In genomic region chr14:13620531-13620930, GRCm38 (mm10) we compare ENCODE assay signal across 27 mouse cellular contexts. TPM values are rescaled to one million over a fixed set of nuclear protein-coding genes. Genes with fewer than 3 reads are reported as not detected.
DNase-seq lines count a peak whose midpoint lies in the region; ATAC-seq lines count a peak whose summit lies in the region.
"Had no signal": no experiment of that assay in that cellular context is flagged by ENCODE, and none has a peak within 500 bp of the region (broad histone marks: within the 10 kb centered on the region; RNA-seq: fewer than 3 reads in every experiment).

No protein-coding gene starts in this region.

- peak; percentile 15 for DNase-seq in forebrain, embryonic 10.5 days (ENCODE audit: extremely low spot score, low spot score)
- no peak for DNase-seq in kidney, adult 11 months
- DNase-seq in embryo, embryonic 10.5 days (ENCODE audit: low spot score), result peak; percentile 54
- DNase-seq in limb, embryonic 11.5 days (ENCODE audit: low spot score), result peak; percentile 45
- DNase-seq in right cerebral cortex, adult 2 months (ENCODE audit: low spot score in 2 of 2), result no peak
- DNase-seq: adrenal gland, adult 8-10 months; cerebellum, adult 9-10 months; forebrain, postnatal 0 days; heart, adult 2 months; heart, postnatal 10 days; layer of hippocampus, adult 9-11 months; lung, postnatal 36 days; thymus, adult 2 months; thymus, postnatal 4 days had no signal

- H3K36me3 ChIP-seq in forebrain, embryonic 10.5 days (replicated peaks), result no peaks in the 10 kb centered on the region
- H3K36me3 ChIP-seq in forebrain, embryonic 16.5 days (ENCODE audit: control insufficient read depth, insufficient read depth), result no peaks in the 10 kb centered on the region
- H3K36me3 ChIP-seq in kidney, embryonic 16.5 days (ENCODE audit: insufficient read depth, low read length), result no peaks in the 10 kb centered on the region
- no peaks in the 10 kb centered on the region for H3K36me3 ChIP-seq in limb, embryonic 11.5 days (ENCODE audit: control insufficient read depth, insufficient read depth, low read length)
- H3K36me3 ChIP-seq: embryonic facial prominence, embryonic 12.5 days; G1E; heart, embryonic 13.5 days; limb, embryonic 13.5 days; lung, embryonic 15.5 days; midbrain, embryonic 13.5 days had no signal

- 54% methylated on average over 2 of the region's 2 CpGs for WGBS in forebrain, embryonic 10.5 days
- WGBS in forebrain, embryonic 16.5 days, result 68% methylated on average over 2 of the region's 2 CpGs
- WGBS in kidney, embryonic 16.5 days, result 25% methylated on average over 2 of the region's 2 CpGs
- WGBS in limb, embryonic 11.5 days, result 5% methylated on average over 2 of the region's 2 CpGs

- H3K4me2 ChIP-seq in forebrain, embryonic 16.5 days (ENCODE audit: low read length), result no peak overlapping the region
- H3K4me2 ChIP-seq in kidney, embryonic 16.5 days (replicated peaks; ENCODE audit: low read depth, low read length), result no peak overlapping the region
- H3K4me2 ChIP-seq in limb, embryonic 11.5 days (ENCODE audit: low read depth, severe bottlenecking), result no peak overlapping the region
- H3K4me2 ChIP-seq: embryonic facial prominence, embryonic 12.5 days; heart, embryonic 13.5 days; limb, embryonic 13.5 days; liver, embryonic 11.5 days; lung, embryonic 15.5 days; midbrain, embryonic 13.5 days had no signal

- no peak overlapping the region for H3K27ac ChIP-seq in forebrain, embryonic 10.5 days
- H3K27ac ChIP-seq in forebrain, embryonic 16.5 days (ENCODE audit: low read length), result no peak overlapping the region
- no peak overlapping the region for H3K27ac ChIP-seq in kidney, embryonic 16.5 days (ENCODE audit: low read length)
- H3K27ac ChIP-seq in limb, embryonic 11.5 days (replicated peaks; ENCODE audit: low read depth, low read length), result no peak overlapping the region
- H3K27ac ChIP-seq: embryonic facial prominence, embryonic 12.5 days; heart, adult 2 months; heart, embryonic 13.5 days; kidney, postnatal 0 days; limb, embryonic 13.5 days; lung, embryonic 15.5 days; midbrain, embryonic 13.5 days had no signal

- H3K4me3 ChIP-seq in forebrain, embryonic 10.5 days, result no peak overlapping the region
- no peak overlapping the region for H3K4me3 ChIP-seq in forebrain, embryonic 16.5 days (replicated peaks; ENCODE audit: low read length)
- no peak overlapping the region for H3K4me3 ChIP-seq in kidney, embryonic 16.5 days (ENCODE audit: low read length)
- no peak overlapping the region for H3K4me3 ChIP-seq in limb, embryonic 11.5 days (ENCODE audit: low read depth, low read length)
- H3K4me3 ChIP-seq: embryonic facial prominence, embryonic 12.5 days; heart, adult 2 months; heart, embryonic 13.5 days; limb, embryonic 13.5 days; lung, embryonic 15.5 days; midbrain, embryonic 13.5 days had no signal

- H3K4me1 ChIP-seq in forebrain, embryonic 10.5 days, result peaks cover 3% of the 10 kb centered on the region; the same call in 1 of the 2 replicates
- no peaks in the 10 kb centered on the region for H3K4me1 ChIP-seq in forebrain, embryonic 16.5 days (replicated peaks; ENCODE audit: control insufficient read depth, insufficient read depth, low read length)
- no peaks in the 10 kb centered on the region for H3K4me1 ChIP-seq in kidney, embryonic 16.5 days (ENCODE audit: insufficient read depth, low read length)
- no peaks in the 10 kb centered on the region for H3K4me1 ChIP-seq in limb, embryonic 11.5 days (ENCODE audit: control insufficient read depth, insufficient read depth, low read length)
- H3K4me1 ChIP-seq: embryonic facial prominence, embryonic 12.5 days; heart, embryonic 13.5 days; limb, embryonic 13.5 days; lung, embryonic 15.5 days; midbrain, embryonic 13.5 days had no signal

- no peak overlapping the region for H3K9ac ChIP-seq in forebrain, embryonic 16.5 days (replicated peaks; ENCODE audit: low read depth, low read length)
- H3K9ac ChIP-seq in kidney, embryonic 16.5 days (replicated peaks; ENCODE audit: low read length), result no peak overlapping the region
- no peak overlapping the region for H3K9ac ChIP-seq in limb, embryonic 11.5 days (ENCODE audit: low read length)
- H3K9ac ChIP-seq: embryonic facial prominence, embryonic 12.5 days; forebrain, postnatal 0 days; heart, embryonic 13.5 days; limb, embryonic 13.5 days; lung, embryonic 15.5 days; midbrain, embryonic 13.5 days had no signal

- no peak for ATAC-seq in forebrain, embryonic 16.5 days
- peak; percentile 35 for ATAC-seq in kidney, embryonic 16.5 days (ENCODE audit: low FRiP score, low TSS enrichment)
- ATAC-seq in limb, embryonic 11.5 days (ENCODE audit: insufficient number of reproducible peaks, low FRiP score, low TSS enrichment, low read depth), result no peak
- ATAC-seq: forebrain, postnatal 0 days; intestine, postnatal 0 days; midbrain, embryonic 13.5 days had no signal

- no peaks in the 10 kb centered on the region for H3K9me3 ChIP-seq in forebrain, embryonic 10.5 days
- H3K9me3 ChIP-seq in forebrain, embryonic 16.5 days (ENCODE audit: control insufficient read depth, low read length), result no peaks in the 10 kb centered on the region
- H3K9me3 ChIP-seq in kidney, embryonic 16.5 days (ENCODE audit: low read length), result no peaks in the 10 kb centered on the region
- H3K9me3 ChIP-seq in limb, embryonic 11.5 days (ENCODE audit: control insufficient read depth, low read length), result no peaks in the 10 kb centered on the region
- H3K9me3 ChIP-seq: embryonic facial prominence, embryonic 12.5 days; G1E; limb, embryonic 13.5 days; lung, embryonic 15.5 days; midbrain, embryonic 13.5 days had no signal

- H3K27me3 ChIP-seq in forebrain, embryonic 10.5 days (ENCODE audit: poor library complexity, severe bottlenecking), result no peaks in the 10 kb centered on the region
- no peaks in the 10 kb centered on the region for H3K27me3 ChIP-seq in forebrain, embryonic 16.5 days (replicated peaks; ENCODE audit: control insufficient read depth, insufficient read depth, low read length)
- H3K27me3 ChIP-seq in kidney, embryonic 16.5 days (ENCODE audit: insufficient read depth, low read length), result no peaks in the 10 kb centered on the region
- no peaks in the 10 kb centered on the region for H3K27me3 ChIP-seq in limb, embryonic 11.5 days (ENCODE audit: control insufficient read depth, insufficient read depth, low read length)
- H3K27me3 ChIP-seq: embryonic facial prominence, embryonic 12.5 days; heart, embryonic 13.5 days; limb, embryonic 13.5 days; lung, embryonic 15.5 days; midbrain, embryonic 13.5 days had no signal

RNA-seq across cellular contexts. Expression of gene Sntn, which starts 50.1 kb away (rescaled TPM):
- not detected in 2 replicates for polyA plus RNA-seq in forebrain, embryonic 10.5 days (2016; fragmentation: Nextera tagmentation; extraction: Ambion mirVana)
- 0.20 TPM in 1 of 2 replicates, not detected in the other for polyA plus RNA-seq in forebrain, embryonic 16.5 days (2015; fragmentation: Nextera tagmentation; extraction: Ambion mirVana)
- polyA plus RNA-seq in kidney, embryonic 16.5 days (2015; fragmentation: Nextera tagmentation; extraction: Ambion mirVana), result not detected in 2 replicates
- not detected in 2 replicates for polyA plus RNA-seq in limb, embryonic 11.5 days (2014; fragmentation: Nextera tagmentation; extraction: Ambion mirVana)
- polyA plus RNA-seq: embryonic facial prominence, embryonic 12.5 days; forebrain, embryonic 11.5 days; G1E; heart, embryonic 13.5 days; intestine, postnatal 0 days; kidney, postnatal 0 days; limb, embryonic 13.5 days; liver, embryonic 11.5 days; liver, embryonic 16.5 days; midbrain, embryonic 13.5 days; thymus, adult 2 months had no signal

Comparison
In these comparisons a context has a peak if more than half of its experiments do, and no peak if none do; other contexts are left out.
1. DNase-seq: peak in forebrain, embryonic 10.5 days (single experiment), embryo, embryonic 10.5 days (single experiment) and limb, embryonic 11.5 days (single experiment); none in kidney, adult 11 months (single experiment) and right cerebral cortex, adult 2 months (0 of 2).